Mouse (Mus musculus) lung, postnatal 0 days (tissue): ENCODE results near the gene Ggact. TPM values are rescaled to one million over a fixed set of nuclear protein-coding genes. Genes with fewer than 3 reads are reported as not detected.

Experiments
- ATAC-seq: fragments of 200-750 bp; cut with Nextera tagmentation; 2 replicates; pipeline ENCODE4 v1.8.0; 2017; ENCODE audit warnings: moderate library complexity
- DNase-seq: peaks from one replicate; pipeline ENCODE4 v3.0.0-alpha.2; 2016; ENCODE audit warnings: low spot score
- H3K27ac ChIP-seq: fragments of 300-500 bp; sonication (generic); 2 replicates; pipeline ENCODE4 v1.5.1; 2014; ENCODE audit warnings: antibody characterized with exemption, mild to moderate bottlenecking, low read length, mixed read lengths
- H3K27me3 ChIP-seq: fragments of 300-500 bp; sonication (generic); replicated peaks from 2 replicates; pipeline ENCODE4 v1.6.1; 2014; ENCODE audit warnings: low read length, mixed read lengths; ENCODE audit not compliant: insufficient read depth
- H3K36me3 ChIP-seq: fragments of 300-500 bp; sonication (generic); 2 replicates; pipeline ENCODE4 v1.6.1; 2014; ENCODE audit warnings: low read length, mixed read lengths; ENCODE audit not compliant: insufficient read depth
- H3K4me1 ChIP-seq: fragments of 300-500 bp; sonication (generic); 2 replicates; pipeline ENCODE4 v1.6.1; 2014; ENCODE audit warnings: antibody characterized with exemption, low read depth, low read length, mixed read lengths; ENCODE audit not compliant: insufficient read depth
- H3K4me2 ChIP-seq: fragments of 300-500 bp; sonication (generic); replicated peaks from 2 replicates; pipeline ENCODE4 v1.6.1; 2014; ENCODE audit warnings: low read depth, mild to moderate bottlenecking, low read length, moderate library complexity, mixed read lengths
- H3K4me3 ChIP-seq: fragments of 300-500 bp; sonication (generic); 2 replicates; pipeline ENCODE4 v1.5.1; 2014; ENCODE audit warnings: low read depth, low read length
- H3K9ac ChIP-seq: fragments of 300-500 bp; sonication (generic); replicated peaks from 2 replicates; pipeline ENCODE4 v1.6.1; 2014; ENCODE audit warnings: low read depth, mild to moderate bottlenecking
- H3K9me3 ChIP-seq: fragments of 300-500 bp; sonication (generic); 2 replicates; pipeline ENCODE4 v1.6.1; 2016; ENCODE audit warnings: low read length, mixed read lengths
- CTCF ChIP-seq: IDR thresholded peaks from 2 replicates; pipeline ENCODE4 v1.5.1; 2016; ENCODE audit warnings: antibody characterized with exemption, mild to moderate bottlenecking
- EP300 ChIP-seq: IDR thresholded peaks from 2 replicates; pipeline ENCODE4 v1.6.1; 2016; ENCODE audit warnings: antibody characterized with exemption, mild to moderate bottlenecking, control low read depth
- WGBS: fragments of 180-500 bp; shearing (Covaris S2); extraction: QIAGEN DNeasy Blood & Tissue Kit; methylation state at CpG from one replicate; pipeline ENCODE4 v1.1.7; 2014; 5-methylcytosine and 5-hydroxymethylcytosine counted together
- polyA plus RNA-seq: library from polyadenylated mRNA; unstranded; fragments of >200 nt; fragmentation: Nextera tagmentation; extraction: Ambion mirVana; gene quantifications from 2 replicates; pipeline ENCODE4 v1.2.1, GENCODE M21; 2015

The Ggact gene
- polyA plus RNA-seq, 1 experiment from 2014 or later, result 35.3 TPM

DNA sequence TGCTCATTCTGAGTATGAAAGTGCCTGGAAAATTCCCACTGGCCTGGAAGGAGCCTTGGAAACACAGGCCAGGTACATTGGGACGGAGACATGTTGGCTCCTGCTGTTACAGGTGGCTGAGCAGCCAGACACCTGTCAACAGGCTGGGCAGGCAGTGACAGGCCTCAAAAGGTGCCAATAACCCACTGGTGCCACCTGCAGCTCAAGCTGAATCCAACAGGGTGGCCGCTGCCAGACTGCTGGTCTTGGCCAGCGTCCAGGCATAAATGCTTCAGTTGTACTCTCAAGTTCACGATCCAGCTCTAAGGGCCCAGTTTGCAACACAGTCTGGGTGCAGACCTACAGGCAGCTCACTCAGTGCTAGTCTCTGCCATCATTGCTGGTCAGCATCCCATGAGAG, 10.7 kb downstream of the Ggact start:
- H3K4me1 ChIP-seq, result peaks cover 4% of the 10 kb centered on the region; the same call in 1 of the 2 replicates
- no peaks in the 10 kb centered on the region for H3K36me3 ChIP-seq
- WGBS, result 34% methylated on average over 4 of the region's 4 CpGs
- DNase-seq (peak; percentile 88), ATAC-seq (peak; percentile 95)
- H3K4me3 ChIP-seq, result no peak overlapping the region
- no peak overlapping the region for H3K4me2 ChIP-seq
- peak overlapping the region; percentile 14; the same call in 1 of the 2 replicates for H3K27ac ChIP-seq
- H3K9me3 ChIP-seq, result no peaks in the 10 kb centered on the region
- peak; percentile 72 for TF ChIP-seq CTCF
- no peak; the same call in 1 of the 2 replicates for TF ChIP-seq EP300
- no peak overlapping the region for H3K9ac ChIP-seq
- no peaks in the 10 kb centered on the region for H3K27me3 ChIP-seq

- Histone ChIP-seq H3K27ac (no peak overlapping the region), H3K9ac (no peak overlapping the region), H3K27me3 (no peaks in the 10 kb centered on the region), H3K4me2 (no peak overlapping the region), H3K9me3 (no peaks in the 10 kb centered on the region), H3K36me3 (no peaks in the 10 kb centered on the region), H3K4me1 (peaks cover 4% of the 10 kb centered on the region; the same call in 1 of the 2 replicates), H3K4me3 (no peak overlapping the region)
- ATAC-seq, result no peak
- no peak for TF ChIP-seq CTCF
- TF ChIP-seq EP300, result no peak
- WGBS, result 34% methylated on average over 2 of the region's 2 CpGs
- no peak for DNase-seq
These were observed 11.4 kb downstream of the Ggact start for GRCm38 (mm10) chr14:122902136-122902535.

- no peak overlapping the region for H3K27ac ChIP-seq
- no peak overlapping the region for H3K4me3 ChIP-seq
- H3K9me3 ChIP-seq, result no peaks in the 10 kb centered on the region
- DNase-seq (no peak), ATAC-seq (no peak)
- H3K36me3 ChIP-seq, result no peaks in the 10 kb centered on the region
- no peak for TF ChIP-seq EP300
- TF ChIP-seq CTCF, result no peak
- H3K4me2 ChIP-seq, result no peak overlapping the region
- H3K27me3 ChIP-seq, result no peaks in the 10 kb centered on the region
- H3K4me1 ChIP-seq, result peaks cover 4% of the 10 kb centered on the region; the same call in 1 of the 2 replicates
- no peak overlapping the region for H3K9ac ChIP-seq
- WGBS, result 81% methylated on average over 2 of the region's 2 CpGs
These were observed 11.8 kb downstream of the Ggact start for GRCm38 (mm10) chr14:122901715-122902114.

DNA sequence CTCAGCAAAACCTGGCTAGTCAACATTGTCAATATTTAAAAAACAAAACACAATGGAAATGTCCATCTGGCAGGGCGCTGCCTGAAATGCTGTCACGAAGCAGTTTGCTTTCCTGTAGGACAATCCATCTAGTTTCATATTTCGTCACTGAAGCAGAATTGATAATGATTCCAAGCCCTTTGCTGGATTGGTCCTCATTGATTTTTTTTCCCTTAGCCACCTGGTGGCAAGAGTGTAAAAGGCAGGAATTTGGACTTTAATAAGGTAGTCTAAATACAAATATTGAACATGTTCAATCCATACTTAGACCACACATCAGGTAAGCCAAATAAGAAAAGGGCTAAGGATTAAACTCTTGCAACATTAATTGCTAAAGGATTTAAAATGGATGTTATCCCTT, 12.4 kb downstream of the Ggact start:
- TF ChIP-seq CTCF (peak; percentile 34), EP300 (no peak)
- Histone ChIP-seq H3K9me3 (no peaks in the 10 kb centered on the region), H3K4me3 (no peak overlapping the region), H3K27me3 (no peaks in the 10 kb centered on the region), H3K4me1 (peaks cover 4% of the 10 kb centered on the region; the same call in 1 of the 2 replicates), H3K4me2 (no peak overlapping the region), H3K27ac (no peak overlapping the region), H3K9ac (no peak overlapping the region), H3K36me3 (no peaks in the 10 kb centered on the region)
- DNase-seq (no peak), ATAC-seq (no peak)
- 75% methylated on average over 3 of the region's 3 CpGs for WGBS

GRCm38 (mm10) chr14:122900679-122901078, 12.9 kb downstream of the Ggact start:
- DNase-seq, result no peak

DNA sequence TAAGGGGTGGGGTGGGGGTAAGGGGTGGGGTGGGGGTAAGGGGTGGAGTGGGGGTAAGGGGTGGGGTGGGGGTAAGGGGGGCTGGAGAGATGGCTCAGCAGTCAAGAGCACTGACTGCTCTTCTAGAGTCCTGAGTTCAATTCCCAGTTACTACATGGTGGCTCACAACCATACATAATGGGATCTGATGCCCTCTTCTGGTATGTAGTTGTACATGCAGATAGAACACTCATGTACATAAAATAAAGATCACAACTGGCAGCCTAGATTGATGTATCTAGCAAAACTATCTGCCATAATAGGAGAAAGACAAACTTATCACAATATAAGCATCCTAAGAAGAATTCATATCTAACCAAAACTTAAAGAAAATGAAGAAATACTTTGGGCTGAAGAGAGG, 15.0 kb downstream of the Ggact start:
- TF ChIP-seq CTCF (no peak), EP300 (no peak)
- Histone ChIP-seq H3K9ac (no peak overlapping the region), H3K27me3 (no peaks in the 10 kb centered on the region), H3K36me3 (no peaks in the 10 kb centered on the region), H3K27ac (no peak overlapping the region), H3K4me3 (no peak overlapping the region), H3K4me1 (0 out of 2 replicates have a peak, but pooled peaks cover under 1% of the 10 kb centered on the region), H3K4me2 (no peak overlapping the region), H3K9me3 (no peaks in the 10 kb centered on the region)
- DNase-seq (no peak), ATAC-seq (no peak)

More at GRCm38 (mm10) chr14:122900679-122901078, 12.9 kb downstream of the Ggact start:
- Histone ChIP-seq H3K4me2 (no peak overlapping the region), H3K9me3 (no peaks in the 10 kb centered on the region), H3K27me3 (no peaks in the 10 kb centered on the region), H3K4me1 (peaks cover 4% of the 10 kb centered on the region; the same call in 1 of the 2 replicates), H3K9ac (no peak overlapping the region), H3K4me3 (no peak overlapping the region), H3K36me3 (no peaks in the 10 kb centered on the region), H3K27ac (no peak overlapping the region)
- TF ChIP-seq EP300 (no peak), CTCF (no peak)
- ATAC-seq, result no peak

DNA sequence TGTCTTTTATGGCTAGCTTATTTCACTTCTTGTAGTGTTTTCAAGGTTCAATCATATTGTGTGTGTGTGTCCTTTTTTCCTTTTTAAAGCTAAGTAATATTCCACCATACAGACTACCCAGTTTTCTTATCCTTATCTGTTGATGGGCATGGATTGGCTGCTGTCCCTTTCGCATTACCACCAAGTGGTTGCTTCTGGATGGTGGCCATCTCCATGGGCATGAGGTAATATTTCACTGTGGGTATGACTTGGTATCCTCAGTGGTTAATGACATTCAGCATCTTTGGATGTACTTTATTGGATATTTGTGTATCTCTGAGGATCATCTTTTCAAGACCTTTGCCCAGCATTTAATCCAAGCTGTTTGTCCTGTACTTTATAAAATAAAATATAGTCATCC, 17.5 kb downstream of the Ggact start:
- DNase-seq (no peak), ATAC-seq (no peak)
- TF ChIP-seq CTCF (no peak), EP300 (no peak)
- 97% methylated on average over 1 of the region's 1 CpGs for WGBS
- Histone ChIP-seq H3K4me2 (no peak overlapping the region), H3K4me1 (no peaks in the 10 kb centered on the region), H3K4me3 (no peak overlapping the region), H3K9me3 (no peaks in the 10 kb centered on the region), H3K27me3 (no peaks in the 10 kb centered on the region), H3K36me3 (no peaks in the 10 kb centered on the region), H3K9ac (no peak overlapping the region), H3K27ac (no peak overlapping the region)
